Mouse (Mus musculus) hindlimb bud, embryonic 11.5 days (tissue): ENCODE results near the gene Morc3.
"Not testable (repeated sequence)": the region's sequence is repeated elsewhere in the genome, so short reads cannot be mapped to it uniquely, and the experiment has no call there.

ENCODE experiments used
- DNase-seq: peaks from one replicate; pipeline ENCODE4 v3.0.0-alpha.2; 2012; ENCODE audit warnings: low read depth, low spot score; ENCODE audit errors: extremely low spot score

Gene Morc3

GRCm38 (mm10) chr16:93818691-93819324 lies 13.1 kb upstream of the Morc3 start:
- no peak for DNase-seq

GRCm38 (mm10) chr16:93819325-93819696 lies 12.6 kb upstream of the Morc3 start:
- DNase-seq: no peak

GRCm38 (mm10) chr16:93820040-93820439 lies 11.9 kb upstream of the Morc3 start:
- no peak for DNase-seq

- no peak for DNase-seq
Observed at GRCm38 (mm10) chr16:93821706-93822105, 10.2 kb upstream of the Morc3 start.

- DNase-seq: not testable (repeated sequence)
Observed at GRCm38 (mm10) chr16:93822433-93823225, 9.3 kb upstream of the Morc3 start.

GRCm38 (mm10) chr16:93824799-93825198 lies 7.1 kb upstream of the Morc3 start:
- no peak for DNase-seq

GRCm38 (mm10) chr16:93825463-93825862 lies 6.5 kb upstream of the Morc3 start:
- no peak for DNase-seq

- no peak for DNase-seq
Observed at GRCm38 (mm10) chr16:93826054-93826453, 5.9 kb upstream of the Morc3 start.

GRCm38 (mm10) chr16:93826478-93826877 lies 5.4 kb upstream of the Morc3 start:
- not testable (repeated sequence) for DNase-seq

- no peak for DNase-seq
Observed at GRCm38 (mm10) chr16:93826909-93827308, 5.0 kb upstream of the Morc3 start.

- no peak for DNase-seq
Observed at GRCm38 (mm10) chr16:93829526-93829925, 2.4 kb upstream of the Morc3 start.

- no peak for DNase-seq
Observed at GRCm38 (mm10) chr16:93830071-93830470, 1.9 kb upstream of the Morc3 start.

GRCm38 (mm10) chr16:93830916-93831315 lies 1.0 kb upstream of the Morc3 start:
- DNase-seq: no peak

- no peak for DNase-seq
Observed at GRCm38 (mm10) chr16:93832451-93833276, 743 bp downstream of the Morc3 start.

GRCm38 (mm10) chr16:93833551-93833950 lies 1.6 kb downstream of the Morc3 start:
- no peak for DNase-seq

GRCm38 (mm10) chr16:93834076-93834475 lies 2.2 kb downstream of the Morc3 start:
- DNase-seq: no peak

- DNase-seq: no peak
Observed at GRCm38 (mm10) chr16:93839049-93839448, 7.1 kb downstream of the Morc3 start.

- no peak for DNase-seq
Observed at GRCm38 (mm10) chr16:93850527-93850926, 18.6 kb downstream of the Morc3 start.

- DNase-seq: no peak
Observed at GRCm38 (mm10) chr16:93859967-93860366, 28.0 kb downstream of the Morc3 start.

- no peak for DNase-seq
Observed at GRCm38 (mm10) chr16:93860686-93861085, 28.8 kb downstream of the Morc3 start.

- DNase-seq: no peak
Observed at GRCm38 (mm10) chr16:93874841-93875240, 42.9 kb downstream of the Morc3 start.
